ENCODE assay signal across 16 mouse cellular contexts in genomic region chr4:129415892-129416291, GRCm38 (mm10). TPM values are rescaled to one million over a fixed set of nuclear protein-coding genes. Genes with fewer than 3 reads are reported as not detected.
A peak's percentile ranks its signal among the peaks of the same experiment; 100 is the strongest.
DNase-seq lines count a peak whose midpoint lies in the region; ATAC-seq and TF ChIP-seq lines count a peak whose summit lies in the region.
"Had no signal": no experiment of that assay in that cellular context is flagged by ENCODE, and none has a peak within 500 bp of the region (broad histone marks: within the 10 kb centered on the region; RNA-seq: fewer than 3 reads in every experiment).

No protein-coding gene starts in this region.

- ATAC-seq in embryonic facial prominence, embryonic 13.5 days (ENCODE audit: insufficient number of reproducible peaks, insufficient read depth, low FRiP score, low TSS enrichment, low read depth), result no peak
- no peak for ATAC-seq in stomach, postnatal 0 days (ENCODE audit: low FRiP score, low TSS enrichment)
- ATAC-seq: forebrain, embryonic 14.5 days; midbrain, embryonic 15.5 days had no signal

- no peak for TF ChIP-seq EP300 in stomach, postnatal 0 days (optimal IDR thresholded peaks at IDR 0.05)

- 93% methylated on average over 5 of the region's 5 CpGs for WGBS in embryonic facial prominence, embryonic 13.5 days
- 93% methylated on average over 5 of the region's 5 CpGs for WGBS in embryonic facial prominence, embryonic 10.5 days
- WGBS in stomach, postnatal 0 days, result 92% methylated on average over 5 of the region's 5 CpGs

- H3K4me1 ChIP-seq in embryonic facial prominence, embryonic 13.5 days, result no peaks in the 10 kb centered on the region
- H3K4me1 ChIP-seq in embryonic facial prominence, embryonic 10.5 days, result no peaks in the 10 kb centered on the region
- peaks cover 3% of the 10 kb centered on the region for H3K4me1 ChIP-seq in testis, adult 2 months (ENCODE audit: control insufficient read depth, insufficient read depth, low read length)
- H3K4me1 ChIP-seq in stomach, postnatal 0 days (replicated peaks; ENCODE audit: control insufficient read depth, insufficient read depth), result no peaks in the 10 kb centered on the region
- H3K4me1 ChIP-seq: midbrain, embryonic 15.5 days had no signal

- no peaks in the 10 kb centered on the region for H3K9me3 ChIP-seq in embryonic facial prominence, embryonic 13.5 days
- H3K9me3 ChIP-seq in embryonic facial prominence, embryonic 10.5 days, result no peaks in the 10 kb centered on the region
- no peaks in the 10 kb centered on the region for H3K9me3 ChIP-seq in stomach, postnatal 0 days (ENCODE audit: control insufficient read depth, low read length)
- H3K9me3 ChIP-seq: heart, embryonic 10.5 days; midbrain, embryonic 15.5 days had no signal

- no peak overlapping the region for H3K4me3 ChIP-seq in embryonic facial prominence, embryonic 13.5 days
- H3K4me3 ChIP-seq in embryonic facial prominence, embryonic 10.5 days, result no peak overlapping the region
- H3K4me3 ChIP-seq in testis, adult 2 months (ENCODE audit: control insufficient read depth, low read depth, low read length), result no peak overlapping the region
- no peak overlapping the region for H3K4me3 ChIP-seq in stomach, postnatal 0 days (ENCODE audit: low read depth, low read length)
- H3K4me3 ChIP-seq: heart, embryonic 10.5 days; midbrain, embryonic 15.5 days had no signal

- TF ChIP-seq POLR2A in testis, adult 2 months (IDR thresholded peaks at IDR 0.05; ENCODE audit: control insufficient read depth, low read depth, low read length), result no peak

- no peak overlapping the region for H3K4me2 ChIP-seq in embryonic facial prominence, embryonic 13.5 days
- no peak overlapping the region for H3K4me2 ChIP-seq in stomach, postnatal 0 days (replicated peaks; ENCODE audit: low read depth)
- H3K4me2 ChIP-seq: midbrain, embryonic 15.5 days had no signal

- peak; percentile 38; the same call in 1 of the 2 replicates for TF ChIP-seq CTCF in testis, adult 2 months (IDR thresholded peaks at IDR 0.05; ENCODE audit: control insufficient read depth, insufficient read depth, insufficient replicate concordance, low read depth, low read length)
- TF ChIP-seq CTCF in stomach, postnatal 0 days (IDR thresholded peaks at IDR 0.05; ENCODE audit: low read depth), result peak; percentile 51

- no peaks in the 10 kb centered on the region for H3K27me3 ChIP-seq in embryonic facial prominence, embryonic 13.5 days
- H3K27me3 ChIP-seq in embryonic facial prominence, embryonic 10.5 days (replicated peaks; ENCODE audit: low read depth, poor library complexity, severe bottlenecking), result no peaks in the 10 kb centered on the region
- no peaks in the 10 kb centered on the region for H3K27me3 ChIP-seq in testis, adult 2 months (ENCODE audit: control insufficient read depth, insufficient read depth, low read length)
- H3K27me3 ChIP-seq in stomach, postnatal 0 days (ENCODE audit: control insufficient read depth, insufficient read depth, low read length), result no peaks in the 10 kb centered on the region
- H3K27me3 ChIP-seq: midbrain, embryonic 15.5 days had no signal

- H3K36me3 ChIP-seq in embryonic facial prominence, embryonic 13.5 days, result no peaks in the 10 kb centered on the region
- H3K36me3 ChIP-seq in embryonic facial prominence, embryonic 10.5 days (replicated peaks), result no peaks in the 10 kb centered on the region
- H3K36me3 ChIP-seq in testis, adult 2 months (ENCODE audit: control insufficient read depth, insufficient read depth, low read length), result no peaks in the 10 kb centered on the region
- H3K36me3 ChIP-seq in stomach, postnatal 0 days (ENCODE audit: control insufficient read depth, insufficient read depth, low read length), result no peaks in the 10 kb centered on the region
- H3K36me3 ChIP-seq: heart, embryonic 10.5 days; midbrain, embryonic 15.5 days had no signal

- H3K27ac ChIP-seq in embryonic facial prominence, embryonic 13.5 days, result 0 out of 2 replicates have a peak overlapping the region, but pooled peaks have one; percentile 7
- H3K27ac ChIP-seq in embryonic facial prominence, embryonic 10.5 days (replicated peaks), result no peak overlapping the region
- no peak overlapping the region for H3K27ac ChIP-seq in testis, adult 2 months (ENCODE audit: control insufficient read depth, insufficient read depth, low read depth, low read length)
- no peak overlapping the region for H3K27ac ChIP-seq in stomach, postnatal 0 days (replicated peaks)
- H3K27ac ChIP-seq: midbrain, embryonic 15.5 days had no signal

- no peak overlapping the region for H3K9ac ChIP-seq in embryonic facial prominence, embryonic 13.5 days
- no peak overlapping the region for H3K9ac ChIP-seq in stomach, postnatal 0 days (ENCODE audit: low read length)
- H3K9ac ChIP-seq: midbrain, embryonic 15.5 days had no signal

- no peak for DNase-seq in embryonic facial prominence, embryonic 10.5 days (ENCODE audit: low spot score)
- DNase-seq in testis, postnatal 10 days (ENCODE audit: low spot score), result no peak
- peak; percentile 30 for DNase-seq in liver
- no peak for DNase-seq in stomach, postnatal 0 days (ENCODE audit: low spot score)
- DNase-seq in frontal cortex, postnatal 10 days (ENCODE audit: low spot score in 2 of 2), result no peak
- DNase-seq in layer of hippocampus, adult 8-10 months (ENCODE audit: low spot score in 2 of 2), result no peak
- DNase-seq: cerebellum, postnatal 36 days; heart, postnatal 36 days; kidney, postnatal 4 days had no signal

RNA-seq across cellular contexts. Expression of gene Zbtb8b, which starts 24.8 kb away (rescaled TPM):
- 2.5 and 2.8 TPM in 2 replicates for polyA plus RNA-seq in embryonic facial prominence, embryonic 13.5 days (2015; fragmentation: Nextera tagmentation; extraction: Ambion mirVana)
- polyA plus RNA-seq in embryonic facial prominence, embryonic 10.5 days (2016; fragmentation: Nextera tagmentation; extraction: Ambion mirVana), result 2.0 and 2.4 TPM in 2 replicates
- 1.0 and 1.3 TPM in 2 replicates for polyA plus RNA-seq in testis, adult 2 months (2012; rRNA removed)
- polyA plus RNA-seq in stomach, postnatal 0 days (2015; fragmentation: Nextera tagmentation; extraction: Ambion mirVana), result 0.68 and 0.72 TPM in 2 replicates
- 1 to 10 TPM; 3.4 to 4.6 (median 4.0) TPM for total RNA-seq in layer of hippocampus, adult 8-10 months (2022)
- total RNA-seq: gastrocnemius, adult 8-10 months; heart, postnatal 36 days had no signal
- polyA plus RNA-seq: small intestine, adult 2 months had no signal

RNA-seq across cellular contexts. Expression of gene Zbtb8a, which starts 38.0 kb away (rescaled TPM):
- polyA plus RNA-seq in embryonic facial prominence, embryonic 13.5 days (2015; fragmentation: Nextera tagmentation; extraction: Ambion mirVana), result 13.6 and 14.2 TPM in 2 replicates
- polyA plus RNA-seq in embryonic facial prominence, embryonic 10.5 days (2016; fragmentation: Nextera tagmentation; extraction: Ambion mirVana), result 6.0 and 6.6 TPM in 2 replicates
- 4.6 and 5.6 TPM in 2 replicates for polyA plus RNA-seq in testis, adult 2 months (2012; rRNA removed)
- polyA plus RNA-seq in stomach, postnatal 0 days (2015; fragmentation: Nextera tagmentation; extraction: Ambion mirVana), result 12.2 and 13.0 TPM in 2 replicates
- 1 to 10 TPM; 2.5 to 4.5 (median 2.9) TPM for total RNA-seq in layer of hippocampus, adult 8-10 months (2022)

RNA-seq across cellular contexts. Expression of gene Bsdc1, which starts 45.5 kb away (rescaled TPM):
- 27.6 and 29.9 TPM in 2 replicates for polyA plus RNA-seq in embryonic facial prominence, embryonic 13.5 days (2015; fragmentation: Nextera tagmentation; extraction: Ambion mirVana)
- 19.7 and 21.5 TPM in 2 replicates for polyA plus RNA-seq in embryonic facial prominence, embryonic 10.5 days (2016; fragmentation: Nextera tagmentation; extraction: Ambion mirVana)
- 35.5 and 38.2 TPM in 2 replicates for polyA plus RNA-seq in testis, adult 2 months (2012; rRNA removed)
- 16.7 and 17.9 TPM in 2 replicates for polyA plus RNA-seq in stomach, postnatal 0 days (2015; fragmentation: Nextera tagmentation; extraction: Ambion mirVana)
- total RNA-seq in layer of hippocampus, adult 8-10 months (2022), result 10 to 100 TPM; 57.4 to 64.9 (median 62.5) TPM
